Mouse (Mus musculus): ENCODE results near the gene Bptf.

DNA sequence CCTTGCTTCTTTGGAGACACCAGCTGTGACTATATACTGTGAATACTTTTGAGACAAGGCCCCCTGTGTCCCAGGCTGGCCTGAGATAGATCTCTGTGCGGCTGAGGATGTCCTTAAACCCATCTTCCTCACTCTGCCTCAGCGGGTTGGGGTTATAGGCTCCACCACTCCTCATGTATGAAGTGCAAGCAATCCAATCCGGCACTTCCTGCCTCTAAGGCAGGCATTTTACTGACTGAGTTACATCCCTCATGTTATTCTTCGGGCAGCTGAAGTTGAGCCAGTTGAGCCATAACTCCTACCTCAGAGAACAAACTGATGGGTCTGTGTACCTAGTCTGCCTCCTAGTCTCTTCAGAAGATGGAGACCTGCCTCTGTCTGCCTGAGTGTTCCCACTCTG lies 107.5 kb downstream of the Bptf start:
- TF ChIP-seq POLR2A (IDR thresholded peaks at IDR 0.05; ENCODE audit: low read depth, low read length) (no peak), CTCF (IDR thresholded peaks at IDR 0.05; ENCODE audit: borderline replicate concordance, insufficient read depth, low read length) (no peak)
